Mouse (Mus musculus): Measurements from ENCODE around the gene Gpr137.
A peak's percentile ranks its signal among the peaks of the same experiment; 100 is the strongest.

Gpr137 gene

GRCm38 (mm10) chr19:6973581-6974190 is 31.4 kb upstream of the Gpr137 start:
- DNase-seq (ENCODE audit: low spot score in 2 of 2) = no peak

- no peak for DNase-seq (ENCODE audit: low spot score in 2 of 2)
Measured at GRCm38 (mm10) chr19:6972247-6972917, 30.1 kb upstream of the Gpr137 start.

GRCm38 (mm10) chr19:6971644-6972043 is 29.4 kb upstream of the Gpr137 start:
- no peak for DNase-seq (ENCODE audit: low spot score in 2 of 2)

GRCm38 (mm10) chr19:6970460-6971085 is 28.3 kb upstream of the Gpr137 start:
- DNase-seq (ENCODE audit: low spot score in 2 of 2) = no peak

GRCm38 (mm10) chr19:6969665-6970381 is 27.5 kb upstream of the Gpr137 start:
- peak; percentile 77 to 91 for DNase-seq (ENCODE audit: low spot score in 2 of 2)

- no peak for DNase-seq (ENCODE audit: low spot score in 2 of 2)
Measured at GRCm38 (mm10) chr19:6969291-6969664, 27.0 kb upstream of the Gpr137 start.

GRCm38 (mm10) chr19:6968491-6969271 is 26.4 kb upstream of the Gpr137 start:
- DNase-seq (ENCODE audit: low spot score in 2 of 2) = peak in 1 of 2 experiments; percentile 64

- no peak for DNase-seq (ENCODE audit: low spot score in 2 of 2)
Measured at GRCm38 (mm10) chr19:6956461-6956860, 14.2 kb upstream of the Gpr137 start.

GRCm38 (mm10) chr19:6955424-6955823 is 13.1 kb upstream of the Gpr137 start:
- no peak for DNase-seq (ENCODE audit: low spot score in 2 of 2)

GRCm38 (mm10) chr19:6954046-6954445 is 11.8 kb upstream of the Gpr137 start:
- peak; percentile 48 to 78 for DNase-seq (ENCODE audit: low spot score in 2 of 2)

GRCm38 (mm10) chr19:6952712-6953037 is 10.4 kb upstream of the Gpr137 start:
- DNase-seq (ENCODE audit: low spot score in 2 of 2) = peak in 1 of 2 experiments; percentile 68

GRCm38 (mm10) chr19:6951994-6952711 is 9.9 kb upstream of the Gpr137 start:
- DNase-seq (ENCODE audit: low spot score in 2 of 2) = peak; percentile 62 to 82

- peak; percentile 76 to 85 for DNase-seq (ENCODE audit: low spot score in 2 of 2)
Measured at GRCm38 (mm10) chr19:6951381-6951968, 9.2 kb upstream of the Gpr137 start.

- DNase-seq (ENCODE audit: low spot score in 2 of 2) = peak in 1 of 2 experiments; percentile 68
Measured at GRCm38 (mm10) chr19:6950613-6951153, 8.4 kb upstream of the Gpr137 start.

- no peak for DNase-seq (ENCODE audit: low spot score in 2 of 2)
Measured at GRCm38 (mm10) chr19:6949951-6950350, 7.7 kb upstream of the Gpr137 start.

- DNase-seq (ENCODE audit: low spot score in 2 of 2) = no peak
Measured at GRCm38 (mm10) chr19:6949532-6949931, 7.3 kb upstream of the Gpr137 start.

GRCm38 (mm10) chr19:6948186-6948585 is 5.9 kb upstream of the Gpr137 start:
- DNase-seq (ENCODE audit: low spot score in 2 of 2) = no peak

- no peak for DNase-seq (ENCODE audit: low spot score in 2 of 2)
Measured at GRCm38 (mm10) chr19:6947742-6948141, 5.5 kb upstream of the Gpr137 start.

- DNase-seq (ENCODE audit: low spot score in 2 of 2) = no peak
Measured at GRCm38 (mm10) chr19:6943709-6944108, 1.4 kb upstream of the Gpr137 start.

GRCm38 (mm10) chr19:6942764-6943163 is 484 bp upstream of the Gpr137 start:
- peak in 1 of 2 experiments; percentile 61 for DNase-seq (ENCODE audit: low spot score in 2 of 2)

Measured in spleen, postnatal 4 days (tissue).